Mouse (Mus musculus): Measurements from ENCODE around the gene Defb22. TPM values are rescaled to one million over a fixed set of nuclear protein-coding genes. Genes with fewer than 3 reads are reported as not detected.
A peak's percentile ranks its signal among the peaks of the same experiment; 100 is the strongest.

Gene Defb22
- total RNA-seq, 1 experiment: not detected

GRCm38 (mm10) chr2:152464570-152465150, 25.3 kb downstream of the Defb22 start, which contains the start of gene Defb23:
Gene Defb23, minus strand, starts transcription at chr2:152464620.
- Histone ChIP-seq H3K4me3 (ENCODE audit: insufficient read depth in 1 of 2, low read depth in 1 of 2, low read length in 2 of 2, poor library complexity in 1 of 2, severe bottlenecking in 1 of 2) (no peak within 1 kb of the TSS), H3K27ac (ENCODE audit: insufficient read depth, low read depth, low read length, poor library complexity, severe bottlenecking) (no peak within 1 kb of the TSS)

GRCm38 (mm10) chr2:152459241-152459640, 30.7 kb downstream of the Defb22 start:
- H3K36me3 ChIP-seq (ENCODE audit: control insufficient read depth, insufficient read depth, low read length, poor library complexity, severe bottlenecking): no peaks in the 10 kb centered on the region
- H3K27ac ChIP-seq (ENCODE audit: insufficient read depth, low read depth, low read length, poor library complexity, severe bottlenecking): no peak overlapping the region
- TF ChIP-seq ZNF384 (IDR thresholded peaks at IDR 0.05; ENCODE audit: low read depth, low read length) (no peak), ZC3H11A (IDR thresholded peaks at IDR 0.05; ENCODE audit: borderline replicate concordance, low read depth, low read length) (no peak), HCFC1 (IDR thresholded peaks at IDR 0.05; ENCODE audit: borderline replicate concordance, insufficient read depth, low read length) (no peak), CHD2 (IDR thresholded peaks at IDR 0.05; ENCODE audit: low read depth, low read length) (no peak)
- DNase-seq (ENCODE audit: low read depth, low spot score): no peak
- H3K4me1 ChIP-seq (ENCODE audit: control insufficient read depth in 2 of 2, insufficient read depth in 2 of 2, low read length in 2 of 2, poor library complexity in 1 of 2): no peaks in the 10 kb centered on the region
- H3K9ac ChIP-seq (ENCODE audit: insufficient read depth, low read depth, low read length, poor library complexity, severe bottlenecking): no peak overlapping the region
- H3K4me3 ChIP-seq (ENCODE audit: insufficient read depth in 1 of 2, low read depth in 1 of 2, low read length in 2 of 2, poor library complexity in 1 of 2, severe bottlenecking in 1 of 2): no peak overlapping the region
- no peaks in the 10 kb centered on the region for H3K9me3 ChIP-seq (ENCODE audit: control insufficient read depth, insufficient read depth, low read depth, low read length)
- in situ Hi-C loops (cut with MboI; ENCODE audit: low sequenced_read_pairs in 2 of 2, unreplicated experiment in 2 of 2): no loop called here

More at GRCm38 (mm10) chr2:152464570-152465150, 25.3 kb downstream of the Defb22 start, which contains the start of gene Defb23:
- Histone ChIP-seq H3K9ac (ENCODE audit: insufficient read depth, low read depth, low read length, poor library complexity, severe bottlenecking) (no peak within 1 kb of the TSS), H3K36me3 (ENCODE audit: control insufficient read depth, insufficient read depth, low read length, poor library complexity, severe bottlenecking) (no peaks in the 10 kb centered on the region), H3K9me3 (ENCODE audit: control insufficient read depth, insufficient read depth, low read depth, low read length) (no peaks in the 10 kb centered on the region), H3K4me1 (ENCODE audit: control insufficient read depth in 2 of 2, insufficient read depth in 2 of 2, low read length in 2 of 2, poor library complexity in 1 of 2) (no peaks in the 10 kb centered on the region; a peak in 1 of 4 replicates)
- DNase-seq (ENCODE audit: low read depth, low spot score): peak; percentile 21
- TF ChIP-seq ZC3H11A (IDR thresholded peaks at IDR 0.05; ENCODE audit: borderline replicate concordance, low read depth, low read length) (no peak), CHD2 (IDR thresholded peaks at IDR 0.05; ENCODE audit: low read depth, low read length) (no peak), HCFC1 (IDR thresholded peaks at IDR 0.05; ENCODE audit: borderline replicate concordance, insufficient read depth, low read length) (no peak), ZNF384 (IDR thresholded peaks at IDR 0.05; ENCODE audit: low read depth, low read length) (no peak), MAFK (IDR thresholded peaks at IDR 0.05; ENCODE audit: insufficient read depth, low read depth, low read length) (no peak)
- in situ Hi-C loops (cut with MboI; ENCODE audit: low sequenced_read_pairs in 2 of 2, unreplicated experiment in 2 of 2): no loop called here

DNA sequence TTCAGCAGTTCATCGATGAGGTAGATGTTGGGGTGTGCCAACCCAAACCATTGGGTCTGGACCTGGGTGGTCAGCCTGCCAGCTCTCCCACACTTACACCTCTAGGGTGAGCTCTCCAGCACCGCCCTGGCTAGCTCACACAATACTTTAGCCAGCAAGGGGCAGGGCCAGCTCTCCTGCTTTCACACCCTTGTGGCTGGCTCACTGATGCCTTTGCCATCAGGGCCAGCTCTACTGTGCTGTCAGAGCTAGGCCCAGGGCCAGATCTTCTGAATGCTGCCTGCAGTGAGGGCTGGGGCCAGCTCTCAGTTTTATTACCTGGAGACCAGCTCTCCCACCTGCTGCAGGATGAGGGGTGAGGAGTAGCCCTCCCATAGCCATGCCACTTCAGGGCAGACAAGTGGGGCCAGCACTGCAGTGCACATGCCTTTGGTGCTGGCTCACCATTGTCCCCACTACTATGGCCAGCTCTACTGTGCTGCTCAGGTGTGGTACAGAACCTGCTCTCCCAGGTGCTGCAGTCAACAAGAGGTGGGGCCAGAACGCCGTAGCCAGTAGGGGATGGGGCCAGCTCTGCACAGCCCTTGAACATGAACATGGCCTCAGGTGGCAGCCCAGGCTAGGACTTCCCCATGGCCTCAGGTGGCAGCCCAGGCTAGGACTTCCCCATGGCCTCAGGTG, 37.7 kb downstream of the Defb22 start:
- Histone ChIP-seq H3K4me3 (ENCODE audit: insufficient read depth in 1 of 2, low read depth in 1 of 2, low read length in 2 of 2, poor library complexity in 1 of 2, severe bottlenecking in 1 of 2) (no peak overlapping the region), H3K27ac (ENCODE audit: insufficient read depth, low read depth, low read length, poor library complexity, severe bottlenecking) (no peak overlapping the region), H3K9ac (ENCODE audit: insufficient read depth, low read depth, low read length, poor library complexity, severe bottlenecking) (no peak overlapping the region), H3K9me3 (ENCODE audit: control insufficient read depth, insufficient read depth, low read depth, low read length) (no peaks in the 10 kb centered on the region), H3K36me3 (ENCODE audit: control insufficient read depth, insufficient read depth, low read length, poor library complexity, severe bottlenecking) (no peaks in the 10 kb centered on the region), H3K4me1 (ENCODE audit: control insufficient read depth in 2 of 2, insufficient read depth in 2 of 2, low read length in 2 of 2, poor library complexity in 1 of 2) (peaks cover 0 to 7% of the 10 kb centered on the region in 2 experiments; a peak in 1 of 4 replicates)
- in situ Hi-C loops (cut with MboI; ENCODE audit: low sequenced_read_pairs in 2 of 2, unreplicated experiment in 2 of 2): no loop called here
- TF ChIP-seq ZNF384 (IDR thresholded peaks at IDR 0.05; ENCODE audit: low read depth, low read length) (no peak), HCFC1 (IDR thresholded peaks at IDR 0.05; ENCODE audit: borderline replicate concordance, insufficient read depth, low read length) (no peak), CHD2 (IDR thresholded peaks at IDR 0.05; ENCODE audit: low read depth, low read length) (no peak), MAFK (IDR thresholded peaks at IDR 0.05; ENCODE audit: insufficient read depth, low read depth, low read length) (no peak), ZC3H11A (IDR thresholded peaks at IDR 0.05; ENCODE audit: borderline replicate concordance, low read depth, low read length) (no peak)
- no peak for DNase-seq (ENCODE audit: low read depth, low spot score)

GRCm38 (mm10) chr2:152450241-152450640, 39.7 kb downstream of the Defb22 start:
- in situ Hi-C loops (cut with MboI; ENCODE audit: low sequenced_read_pairs in 2 of 2, unreplicated experiment in 2 of 2): no loop called here
- Histone ChIP-seq H3K4me1 (ENCODE audit: control insufficient read depth in 2 of 2, insufficient read depth in 2 of 2, low read length in 2 of 2, poor library complexity in 1 of 2) (peaks cover 0 to 7% of the 10 kb centered on the region in 2 experiments; a peak in 1 of 4 replicates), H3K27ac (ENCODE audit: insufficient read depth, low read depth, low read length, poor library complexity, severe bottlenecking) (no peak overlapping the region), H3K9ac (ENCODE audit: insufficient read depth, low read depth, low read length, poor library complexity, severe bottlenecking) (no peak overlapping the region), H3K9me3 (ENCODE audit: control insufficient read depth, insufficient read depth, low read depth, low read length) (no peaks in the 10 kb centered on the region), H3K4me3 (ENCODE audit: insufficient read depth in 1 of 2, low read depth in 1 of 2, low read length in 2 of 2, poor library complexity in 1 of 2, severe bottlenecking in 1 of 2) (no peak overlapping the region), H3K36me3 (ENCODE audit: control insufficient read depth, insufficient read depth, low read length, poor library complexity, severe bottlenecking) (no peaks in the 10 kb centered on the region)
- peak; percentile 53 for DNase-seq (ENCODE audit: low read depth, low spot score)
- TF ChIP-seq ZNF384 (IDR thresholded peaks at IDR 0.05; ENCODE audit: low read depth, low read length) (no peak), ZC3H11A (IDR thresholded peaks at IDR 0.05; ENCODE audit: borderline replicate concordance, low read depth, low read length) (no peak), CHD2 (IDR thresholded peaks at IDR 0.05; ENCODE audit: low read depth, low read length) (no peak), HCFC1 (IDR thresholded peaks at IDR 0.05; ENCODE audit: borderline replicate concordance, insufficient read depth, low read length) (no peak), MAFK (IDR thresholded peaks at IDR 0.05; ENCODE audit: insufficient read depth, low read depth, low read length) (no peak)

Data from ES-E14 (cell line).